ENCODE assay signal across 28 mouse cellular contexts in genomic region chr7:117943435-117943834, GRCm38 (mm10).
"Had no signal": no experiment of that assay in that cellular context is flagged by ENCODE, and none has a peak within 500 bp of the region (broad histone marks: within the 10 kb centered on the region; RNA-seq: fewer than 3 reads in every experiment).

No protein-coding gene starts in this region.

- H3K27ac ChIP-seq: embryonic facial prominence, embryonic 10.5 days; embryonic facial prominence, embryonic 12.5 days; embryonic facial prominence, embryonic 13.5 days; embryonic facial prominence, embryonic 15.5 days; forebrain, embryonic 10.5 days; forebrain, embryonic 12.5 days; forebrain, embryonic 13.5 days; forebrain, embryonic 15.5 days; gastrocnemius, adult 2 months; heart, adult 2 months had no signal

- H3K9ac ChIP-seq: embryonic facial prominence, embryonic 12.5 days; embryonic facial prominence, embryonic 13.5 days; embryonic facial prominence, embryonic 15.5 days; forebrain, embryonic 12.5 days; forebrain, embryonic 13.5 days; forebrain, embryonic 15.5 days; forebrain, postnatal 0 days had no signal

- H3K36me3 ChIP-seq: embryonic facial prominence, embryonic 10.5 days; embryonic facial prominence, embryonic 12.5 days; embryonic facial prominence, embryonic 13.5 days; embryonic facial prominence, embryonic 15.5 days; forebrain, embryonic 10.5 days; forebrain, embryonic 12.5 days; forebrain, embryonic 15.5 days had no signal

- H3K4me3 ChIP-seq: embryonic facial prominence, embryonic 10.5 days; embryonic facial prominence, embryonic 12.5 days; embryonic facial prominence, embryonic 13.5 days; embryonic facial prominence, embryonic 15.5 days; erythroblast, embryonic 14.5 days; forebrain, embryonic 10.5 days; forebrain, embryonic 12.5 days; forebrain, embryonic 13.5 days; forebrain, embryonic 15.5 days; gastrocnemius, adult 2 months; heart, adult 2 months had no signal

- H3K4me2 ChIP-seq: embryonic facial prominence, embryonic 12.5 days; embryonic facial prominence, embryonic 13.5 days; embryonic facial prominence, embryonic 15.5 days; forebrain, embryonic 12.5 days; forebrain, embryonic 13.5 days; forebrain, embryonic 15.5 days had no signal

- DNase-seq: cerebellum, adult 2 months; cerebellum, adult 8-10 months; cerebellum, adult 9-10 months; cerebellum, adult 9-11 months; cerebellum, postnatal 10 days; cerebellum, postnatal 14 days; cerebellum, postnatal 25 days; cerebellum, postnatal 36 days; embryo, embryonic 11 days; forebrain, postnatal 0 days; gastrocnemius, adult 2 months; gastrocnemius, postnatal 10 days; gastrocnemius, postnatal 14 days; gastrocnemius, postnatal 25 days; gastrocnemius, postnatal 36 days; heart, adult 18-20 months; heart, adult 2 months had no signal

- H3K27me3 ChIP-seq: embryonic facial prominence, embryonic 12.5 days; embryonic facial prominence, embryonic 13.5 days; embryonic facial prominence, embryonic 15.5 days; forebrain, embryonic 12.5 days; forebrain, embryonic 13.5 days; forebrain, embryonic 15.5 days had no signal

- H3K9me3 ChIP-seq: embryonic facial prominence, embryonic 10.5 days; embryonic facial prominence, embryonic 12.5 days; embryonic facial prominence, embryonic 13.5 days; embryonic facial prominence, embryonic 15.5 days; forebrain, embryonic 10.5 days; forebrain, embryonic 12.5 days; forebrain, embryonic 13.5 days; forebrain, embryonic 15.5 days had no signal

- ATAC-seq: forebrain, embryonic 13.5 days; forebrain, embryonic 14.5 days; forebrain, embryonic 15.5 days; forebrain, embryonic 16.5 days; forebrain, postnatal 0 days had no signal

- H3K4me1 ChIP-seq: embryonic facial prominence, embryonic 10.5 days; embryonic facial prominence, embryonic 12.5 days; embryonic facial prominence, embryonic 13.5 days; embryonic facial prominence, embryonic 15.5 days; forebrain, embryonic 15.5 days had no signal
